Mouse (Mus musculus) right cerebral cortex, adult 2 months (tissue): ENCODE data around the gene Dcun1d1.

ENCODE experiments used
- DNase-seq, 2 experiments: peaks; one replicate each; pipeline ENCODE4 v3.0.0; 2021 to 2022; ENCODE audit warnings: low spot score in 2 of 2

Gene Dcun1d1

GRCm38 (mm10) chr3:35937345-35937744 is at the start of gene Dcun1d1:
Gene Dcun1d1 (minus strand): TSS chr3:35937445.
- DNase-seq = no peak

GRCm38 (mm10) chr3:35986266-35986665 is 49.0 kb upstream of the Dcun1d1 start:
- DNase-seq = no peak

- peak in 1 of 2 experiments; percentile 16 for DNase-seq
Measured at GRCm38 (mm10) chr3:35973551-35973950, 36.3 kb upstream of the Dcun1d1 start.

- peak; percentile 33 to 40 for DNase-seq
Measured at GRCm38 (mm10) chr3:35972985-35973384, 35.7 kb upstream of the Dcun1d1 start.

GRCm38 (mm10) chr3:35971149-35971548 is 33.9 kb upstream of the Dcun1d1 start:
- DNase-seq = peak in 1 of 2 experiments; percentile 14

- DNase-seq = no peak
Measured at GRCm38 (mm10) chr3:35970441-35970840, 33.2 kb upstream of the Dcun1d1 start.

- DNase-seq = no peak
Measured at GRCm38 (mm10) chr3:35967366-35967921, 30.2 kb upstream of the Dcun1d1 start.

GRCm38 (mm10) chr3:35966493-35966892 is 29.2 kb upstream of the Dcun1d1 start:
- no peak for DNase-seq

GRCm38 (mm10) chr3:35964928-35965327 is 27.7 kb upstream of the Dcun1d1 start:
- DNase-seq = no peak

GRCm38 (mm10) chr3:35963921-35964320 is 26.7 kb upstream of the Dcun1d1 start:
- no peak for DNase-seq

- no peak for DNase-seq
Measured at GRCm38 (mm10) chr3:35963401-35963800, 26.2 kb upstream of the Dcun1d1 start.

GRCm38 (mm10) chr3:35962967-35963366 is 25.7 kb upstream of the Dcun1d1 start:
- no peak for DNase-seq

GRCm38 (mm10) chr3:35957230-35957629 is 20.0 kb upstream of the Dcun1d1 start:
- no peak for DNase-seq

GRCm38 (mm10) chr3:35954901-35955575 is 17.8 kb upstream of the Dcun1d1 start:
- DNase-seq = peak; percentile 17 to 28

- no peak for DNase-seq
Measured at GRCm38 (mm10) chr3:35953816-35954215, 16.6 kb upstream of the Dcun1d1 start.

GRCm38 (mm10) chr3:35953184-35953583 is 15.9 kb upstream of the Dcun1d1 start:
- DNase-seq = no peak

- DNase-seq = no peak
Measured at GRCm38 (mm10) chr3:35948197-35948596, 11.0 kb upstream of the Dcun1d1 start.

- no peak for DNase-seq
Measured at GRCm38 (mm10) chr3:35940520-35941135, 3.4 kb upstream of the Dcun1d1 start.

- DNase-seq = no peak
Measured at GRCm38 (mm10) chr3:35940047-35940446, 2.8 kb upstream of the Dcun1d1 start.

- DNase-seq = peak in 1 of 2 experiments; percentile 35
Measured at GRCm38 (mm10) chr3:35933405-35933777, 3.9 kb downstream of the Dcun1d1 start.

GRCm38 (mm10) chr3:35932735-35933404 is 4.4 kb downstream of the Dcun1d1 start:
- peak; percentile 65 to 73 for DNase-seq

GRCm38 (mm10) chr3:35931896-35932727 is 5.1 kb downstream of the Dcun1d1 start:
- DNase-seq = peak in 1 of 2 experiments; percentile 31
